Mouse (Mus musculus): ENCODE data around the gene Vmn1r111. TPM values are rescaled to one million over a fixed set of nuclear protein-coding genes. Genes with fewer than 3 reads are reported as not detected.

Gene Vmn1r111
- polyA plus RNA-seq (2017; shearing (Covaris generic)): not detected

DNA sequence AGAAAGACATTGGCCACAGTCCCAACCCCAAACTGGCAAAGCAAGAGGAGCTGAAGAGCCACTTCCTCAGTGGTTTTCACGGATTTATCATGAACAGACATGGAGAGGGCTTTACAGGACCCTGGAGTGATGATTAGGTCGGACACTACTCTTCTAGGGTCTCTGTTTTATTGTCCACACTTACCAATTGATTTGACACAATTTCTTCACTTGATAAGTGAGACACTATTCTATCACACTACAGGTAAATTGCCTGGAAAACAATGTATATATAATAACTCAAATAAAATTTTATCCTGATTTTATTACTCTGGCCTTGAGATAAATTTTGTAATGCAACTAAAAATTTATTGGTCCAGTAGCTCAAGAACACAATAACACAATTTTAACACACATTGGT, at the start of gene Vmn1r111:
Gene Vmn1r111 (minus strand): TSS at position 101 of the 400 bp plus-strand sequence.

DNA sequence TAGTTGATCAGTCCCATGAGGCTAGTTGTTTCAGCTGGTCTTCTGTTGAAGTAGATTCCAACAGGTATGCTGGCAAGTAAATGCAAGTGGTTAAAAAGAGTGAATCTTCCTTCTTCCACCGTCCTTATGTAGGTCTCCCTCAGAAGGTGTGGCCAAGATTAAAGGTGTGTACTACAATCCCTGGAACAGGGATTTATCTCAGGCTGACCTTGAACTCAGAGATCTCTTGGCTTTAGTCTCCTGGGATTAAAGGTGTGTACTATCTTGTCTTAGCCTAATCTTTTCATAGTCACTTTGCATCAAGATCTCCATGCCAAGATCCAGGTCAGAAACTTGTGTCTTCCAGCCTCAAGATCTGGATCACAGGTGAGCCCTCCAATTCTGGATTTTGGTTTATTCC, 27.5 kb upstream of the Vmn1r111 start, which contains the start of gene Gm10668:
Gene Gm10668 (minus strand): TSS at position 101 of the 400 bp plus-strand sequence.

GRCm38 (mm10) chr7:20668618-20669017, 34.4 kb downstream of the Vmn1r111 start, which contains the start of gene Vmn1r107:
Gene Vmn1r107 (plus strand): TSS chr7:20668918.

Other genes with a start within 250 kb of the Vmn1r111 start
- gene Gm10670, start 228.3 kb downstream of the Vmn1r111 start, polyA plus RNA-seq (2017; shearing (Covaris generic)): not detected
- gene Vmn1r103, start 192.7 kb downstream of the Vmn1r111 start, polyA plus RNA-seq (2017; shearing (Covaris generic)): not detected
- gene Vmn1r104, start 169.4 kb downstream of the Vmn1r111 start, polyA plus RNA-seq (2017; shearing (Covaris generic)): not detected
- not detected for gene Gm5726, start 157.5 kb downstream of the Vmn1r111 start, polyA plus RNA-seq (2017; shearing (Covaris generic))
- gene Gm4141, start 127.0 kb downstream of the Vmn1r111 start, polyA plus RNA-seq (2017; shearing (Covaris generic)): not detected
- gene Gm4513, start 104.2 kb downstream of the Vmn1r111 start, polyA plus RNA-seq (2017; shearing (Covaris generic)): not detected
- gene Vmn1r107, start 34.3 kb downstream of the Vmn1r111 start, polyA plus RNA-seq (2017; shearing (Covaris generic)): not detected
- not detected for gene Gm10668, start 27.4 kb upstream of the Vmn1r111 start, polyA plus RNA-seq (2017; shearing (Covaris generic))
- not detected for gene Vmn1r112, start 68.0 kb upstream of the Vmn1r111 start, polyA plus RNA-seq (2017; shearing (Covaris generic))
- gene Vmn1r113, start 84.1 kb upstream of the Vmn1r111 start, polyA plus RNA-seq (2017; shearing (Covaris generic)): not detected
- gene Vmn1r114, start 109.0 kb upstream of the Vmn1r111 start, polyA plus RNA-seq (2017; shearing (Covaris generic)): not detected
- not detected for gene Vmn1r115, start 141.8 kb upstream of the Vmn1r111 start, polyA plus RNA-seq (2017; shearing (Covaris generic))
- not detected for gene Vmn1r116, start 169.0 kb upstream of the Vmn1r111 start, polyA plus RNA-seq (2017; shearing (Covaris generic))
- not detected for gene Vmn1r117, start 180.9 kb upstream of the Vmn1r111 start, polyA plus RNA-seq (2017; shearing (Covaris generic))
- not detected for gene Vmn1r118, start 209.1 kb upstream of the Vmn1r111 start, polyA plus RNA-seq (2017; shearing (Covaris generic))

All from activated CD4-positive, CD25-positive, alpha-beta regulatory T cell, adult 9 weeks (primary cell).